Mouse (Mus musculus): ENCODE results near the gene Ube3a. TPM values are rescaled to one million over a fixed set of nuclear protein-coding genes. Genes with fewer than 3 reads are reported as not detected.

The Ube3a gene
- polyA plus RNA-seq, 2 experiments, result 22.0 to 135 TPM

DNA sequence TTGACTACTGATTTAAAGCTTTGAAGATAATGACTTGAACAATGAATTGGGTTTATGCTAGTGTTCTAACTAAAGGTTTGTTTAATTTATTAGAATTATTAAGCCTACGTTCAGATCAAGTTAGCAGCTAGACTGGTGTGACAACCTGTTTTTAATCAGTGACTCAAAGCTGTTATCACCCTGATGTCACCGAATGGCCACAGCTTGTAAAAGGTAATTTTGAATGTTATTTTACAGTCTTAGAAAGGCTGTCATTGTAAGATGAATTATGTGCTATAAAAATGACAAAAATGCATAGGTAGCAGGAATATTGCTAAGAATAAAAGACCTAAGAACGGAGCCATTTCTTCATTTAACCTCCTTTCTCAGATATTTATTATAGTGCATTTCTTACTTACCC is 14.7 kb downstream of the Ube3a start:
- Histone ChIP-seq H3K4me2 (replicated peaks; ENCODE audit: low read depth, low read length, severe bottlenecking) (no peak overlapping the region), H3K9me3 (ENCODE audit: control insufficient read depth, low read length) (no peaks in the 10 kb centered on the region), H3K27me3 (ENCODE audit: control insufficient read depth, insufficient read depth, low read length) (no peaks in the 10 kb centered on the region), H3K9ac (ENCODE audit: low read depth, low read length, severe bottlenecking) (no peak overlapping the region), H3K27ac (replicated peaks; ENCODE audit: low read depth, low read length) (no peak overlapping the region), H3K36me3 (ENCODE audit: control insufficient read depth, insufficient read depth, low read length) (peaks cover 4% of the 10 kb centered on the region; the same call in 1 of the 2 replicates), H3K4me3 (replicated peaks; ENCODE audit: low read length) (no peak overlapping the region), H3K4me1 (ENCODE audit: control insufficient read depth, insufficient read depth, low read length) (no peaks in the 10 kb centered on the region)
- DNase-seq (ENCODE audit: low spot score) (no peak), ATAC-seq (ENCODE audit: low FRiP score, low read depth) (no peak)
- WGBS, result 35% methylated on average over 3 of the region's 3 CpGs
- no peak for TF ChIP-seq POLR2A (IDR thresholded peaks at IDR 0.05; ENCODE audit: borderline replicate concordance, extremely low read depth, insufficient read depth, insufficient read length)

GRCm38 (mm10) chr7:59245541-59245940 is 17.0 kb downstream of the Ube3a start:
- no peak for TF ChIP-seq POLR2A (IDR thresholded peaks at IDR 0.05; ENCODE audit: borderline replicate concordance, extremely low read depth, insufficient read depth, insufficient read length)
- no peaks in the 10 kb centered on the region for H3K9me3 ChIP-seq (ENCODE audit: control insufficient read depth, low read length)
- no peak overlapping the region for H3K27ac ChIP-seq (replicated peaks; ENCODE audit: low read depth, low read length)
- H3K4me1 ChIP-seq (ENCODE audit: control insufficient read depth, insufficient read depth, low read length), result no peaks in the 10 kb centered on the region
- no peak for DNase-seq (ENCODE audit: low spot score)
- H3K4me3 ChIP-seq (replicated peaks; ENCODE audit: low read length), result no peak overlapping the region
- no peak overlapping the region for H3K9ac ChIP-seq (ENCODE audit: low read depth, low read length, severe bottlenecking)
- H3K4me2 ChIP-seq (replicated peaks; ENCODE audit: low read depth, low read length, severe bottlenecking), result no peak overlapping the region
- peaks cover 10% of the 10 kb centered on the region for H3K36me3 ChIP-seq (ENCODE audit: control insufficient read depth, insufficient read depth, low read length)
- WGBS, result 94% methylated on average over 2 of the region's 2 CpGs
- no peaks in the 10 kb centered on the region for H3K27me3 ChIP-seq (ENCODE audit: control insufficient read depth, insufficient read depth, low read length)
- no peak for ATAC-seq (ENCODE audit: low FRiP score, low read depth)

GRCm38 (mm10) chr7:59253373-59253772 is 24.8 kb downstream of the Ube3a start:
- H3K9me3 ChIP-seq (ENCODE audit: control insufficient read depth, low read length), result peaks cover 11% of the 10 kb centered on the region
- ATAC-seq (ENCODE audit: low FRiP score, low read depth) (no peak), DNase-seq (ENCODE audit: low spot score) (no peak)
- H3K4me2 ChIP-seq (replicated peaks; ENCODE audit: low read depth, low read length, severe bottlenecking), result no peak overlapping the region
- no peak overlapping the region for H3K9ac ChIP-seq (ENCODE audit: low read depth, low read length, severe bottlenecking)
- H3K4me1 ChIP-seq (ENCODE audit: control insufficient read depth, insufficient read depth, low read length), result no peaks in the 10 kb centered on the region
- H3K27ac ChIP-seq (replicated peaks; ENCODE audit: low read depth, low read length), result no peak overlapping the region
- no peaks in the 10 kb centered on the region for H3K27me3 ChIP-seq (ENCODE audit: control insufficient read depth, insufficient read depth, low read length)
- H3K4me3 ChIP-seq (replicated peaks; ENCODE audit: low read length), result no peak overlapping the region
- H3K36me3 ChIP-seq (ENCODE audit: control insufficient read depth, insufficient read depth, low read length), result peaks cover 41% of the 10 kb centered on the region
- no peak for TF ChIP-seq POLR2A (IDR thresholded peaks at IDR 0.05; ENCODE audit: borderline replicate concordance, extremely low read depth, insufficient read depth, insufficient read length)
- WGBS, result 91% methylated on average over 2 of the region's 2 CpGs

- H3K36me3 ChIP-seq (ENCODE audit: control insufficient read depth, insufficient read depth, low read length), result no peaks in the 10 kb centered on the region
- no peaks in the 10 kb centered on the region for H3K4me1 ChIP-seq (ENCODE audit: control insufficient read depth, insufficient read depth, low read length)
- ATAC-seq (ENCODE audit: low FRiP score, low read depth) (no peak), DNase-seq (ENCODE audit: low spot score) (no peak)
- H3K9me3 ChIP-seq (ENCODE audit: control insufficient read depth, low read length), result no peaks in the 10 kb centered on the region
- H3K9ac ChIP-seq (ENCODE audit: low read depth, low read length, severe bottlenecking), result no peak overlapping the region
- H3K27ac ChIP-seq (replicated peaks; ENCODE audit: low read depth, low read length), result no peak overlapping the region
- no peak for TF ChIP-seq POLR2A (IDR thresholded peaks at IDR 0.05; ENCODE audit: borderline replicate concordance, extremely low read depth, insufficient read depth, insufficient read length)
- no peak overlapping the region for H3K4me2 ChIP-seq (replicated peaks; ENCODE audit: low read depth, low read length, severe bottlenecking)
- WGBS, result 87% methylated on average over 1 of the region's 1 CpGs
- H3K4me3 ChIP-seq (replicated peaks; ENCODE audit: low read length), result no peak overlapping the region
- H3K27me3 ChIP-seq (ENCODE audit: control insufficient read depth, insufficient read depth, low read length), result no peaks in the 10 kb centered on the region
Measured at GRCm38 (mm10) chr7:59265538-59265937, 37.0 kb downstream of the Ube3a start.

- WGBS, result 82% methylated on average over 4 of the region's 4 CpGs
- Histone ChIP-seq H3K27ac (replicated peaks; ENCODE audit: low read depth, low read length) (no peak overlapping the region), H3K9me3 (ENCODE audit: control insufficient read depth, low read length) (no peaks in the 10 kb centered on the region), H3K4me3 (replicated peaks; ENCODE audit: low read length) (no peak overlapping the region), H3K4me1 (ENCODE audit: control insufficient read depth, insufficient read depth, low read length) (no peaks in the 10 kb centered on the region), H3K9ac (ENCODE audit: low read depth, low read length, severe bottlenecking) (no peak overlapping the region), H3K27me3 (ENCODE audit: control insufficient read depth, insufficient read depth, low read length) (no peaks in the 10 kb centered on the region), H3K36me3 (ENCODE audit: control insufficient read depth, insufficient read depth, low read length) (peaks cover 13% of the 10 kb centered on the region), H3K4me2 (replicated peaks; ENCODE audit: low read depth, low read length, severe bottlenecking) (no peak overlapping the region)
- ATAC-seq (ENCODE audit: low FRiP score, low read depth) (no peak), DNase-seq (ENCODE audit: low spot score) (no peak)
- TF ChIP-seq POLR2A (IDR thresholded peaks at IDR 0.05; ENCODE audit: borderline replicate concordance, extremely low read depth, insufficient read depth, insufficient read length), result no peak
Measured at GRCm38 (mm10) chr7:59271775-59272174, 43.2 kb downstream of the Ube3a start.

GRCm38 (mm10) chr7:59312576-59312975 is 84.0 kb downstream of the Ube3a start:
- no peak for ATAC-seq (ENCODE audit: low FRiP score, low read depth)

More at GRCm38 (mm10) chr7:59312576-59312975, 84.0 kb downstream of the Ube3a start:
- no peak overlapping the region for H3K27ac ChIP-seq (replicated peaks; ENCODE audit: low read depth, low read length)
- no peak overlapping the region for H3K9ac ChIP-seq (ENCODE audit: low read depth, low read length, severe bottlenecking)
- 0 out of 2 replicates have a peak, but pooled peaks cover 10% of the 10 kb centered on the region for H3K36me3 ChIP-seq (ENCODE audit: control insufficient read depth, insufficient read depth, low read length)
- no peak for DNase-seq (ENCODE audit: low spot score)
- 95% methylated on average over 1 of the region's 1 CpGs for WGBS
- no peaks in the 10 kb centered on the region for H3K9me3 ChIP-seq (ENCODE audit: control insufficient read depth, low read length)
- no peaks in the 10 kb centered on the region for H3K27me3 ChIP-seq (ENCODE audit: control insufficient read depth, insufficient read depth, low read length)
- H3K4me3 ChIP-seq (replicated peaks; ENCODE audit: low read length), result no peak overlapping the region
- TF ChIP-seq POLR2A (IDR thresholded peaks at IDR 0.05; ENCODE audit: borderline replicate concordance, extremely low read depth, insufficient read depth, insufficient read length), result no peak
- no peak overlapping the region for H3K4me2 ChIP-seq (replicated peaks; ENCODE audit: low read depth, low read length, severe bottlenecking)
- H3K4me1 ChIP-seq (ENCODE audit: control insufficient read depth, insufficient read depth, low read length), result no peaks in the 10 kb centered on the region

Measured in limb, embryonic 14.5 days (tissue).